14 mouse cellular contexts compared by ENCODE assay signal in the genomic region with DNA sequence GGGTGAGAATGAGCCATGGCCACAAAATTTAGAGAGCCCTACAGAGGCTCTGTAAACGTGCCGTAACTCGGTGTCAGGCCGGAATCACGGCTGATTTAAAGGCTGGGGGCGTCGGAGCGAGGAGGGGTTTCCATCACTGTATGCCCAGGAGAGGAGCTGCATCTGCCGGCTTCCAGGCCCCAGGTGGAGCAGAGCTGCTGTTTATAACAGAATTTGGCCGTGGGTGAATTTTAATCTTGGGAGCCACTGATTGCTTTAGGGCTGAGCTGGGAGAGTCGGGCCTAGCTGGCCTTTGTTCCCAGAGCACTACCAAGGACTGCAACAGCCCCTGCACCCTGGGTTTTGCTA.
DNase-seq lines count a peak whose midpoint lies in the region; ATAC-seq lines count a peak whose summit lies in the region.
"Had no signal": no experiment of that assay in that cellular context is flagged by ENCODE, and none has a peak within 500 bp of the region (broad histone marks: within the 10 kb centered on the region; RNA-seq: fewer than 3 reads in every experiment).

No protein-coding gene starts in this region.

- WGBS in forebrain, embryonic 10.5 days = 80% methylated on average over 11 of the region's 11 CpGs
- 67% methylated on average over 11 of the region's 11 CpGs for WGBS in forebrain, embryonic 15.5 days
- WGBS in limb, embryonic 15.5 days = 28% methylated on average over 11 of the region's 11 CpGs

- peaks cover 20% of the 10 kb centered on the region for H3K4me1 ChIP-seq in forebrain, embryonic 10.5 days
- H3K4me1 ChIP-seq in forebrain, embryonic 15.5 days = peaks cover 17% of the 10 kb centered on the region
- H3K4me1 ChIP-seq in limb, embryonic 15.5 days = peaks cover 34% of the 10 kb centered on the region

- H3K4me2 ChIP-seq in forebrain, embryonic 15.5 days (replicated peaks) = no peak overlapping the region
- H3K4me2 ChIP-seq in limb, embryonic 15.5 days = no peak overlapping the region

- H3K4me3 ChIP-seq in forebrain, embryonic 10.5 days = no peak overlapping the region
- H3K4me3 ChIP-seq in forebrain, embryonic 15.5 days = no peak overlapping the region
- no peak overlapping the region for H3K4me3 ChIP-seq in limb, embryonic 15.5 days
- H3K4me3 ChIP-seq: heart, adult 2 months; left cerebral cortex, adult 2 months had no signal

- ATAC-seq in forebrain, embryonic 15.5 days (replicated peaks) = no peak
- ATAC-seq in limb, embryonic 15.5 days (ENCODE audit: insufficient number of reproducible peaks, low FRiP score, low TSS enrichment, low read depth) = no peak

- H3K9ac ChIP-seq in forebrain, embryonic 15.5 days (replicated peaks) = no peak overlapping the region
- no peak overlapping the region for H3K9ac ChIP-seq in limb, embryonic 15.5 days

- DNase-seq in forebrain, embryonic 10.5 days (ENCODE audit: extremely low spot score, low spot score) = no peak
- DNase-seq in retina, postnatal 1 day = peak; percentile 23
- no peak for DNase-seq in retina, embryonic 14.5 days (ENCODE audit: low spot score)
- DNase-seq in ovary, postnatal 36 days (ENCODE audit: low spot score) = no peak
- no peak for DNase-seq in thymus, postnatal 4 days
- no peak for DNase-seq in frontal cortex, adult 2 months (ENCODE audit: extremely low spot score in 1 of 2, low spot score in 1 of 2)
- DNase-seq: cerebellum, adult 2 months; heart, adult 2 months; lung, adult 2 months; spleen, adult 18-20 months; thymus, adult 18-20 months had no signal

- peaks cover 12% of the 10 kb centered on the region for H3K9me3 ChIP-seq in forebrain, embryonic 10.5 days
- H3K9me3 ChIP-seq in forebrain, embryonic 15.5 days = no peaks in the 10 kb centered on the region
- H3K9me3 ChIP-seq in limb, embryonic 15.5 days = no peaks in the 10 kb centered on the region

- no peaks in the 10 kb centered on the region for H3K36me3 ChIP-seq in forebrain, embryonic 10.5 days (replicated peaks)
- no peaks in the 10 kb centered on the region for H3K36me3 ChIP-seq in forebrain, embryonic 15.5 days
- no peaks in the 10 kb centered on the region for H3K36me3 ChIP-seq in limb, embryonic 15.5 days

- no peaks in the 10 kb centered on the region for H3K27me3 ChIP-seq in forebrain, embryonic 10.5 days (ENCODE audit: poor library complexity, severe bottlenecking)
- H3K27me3 ChIP-seq in forebrain, embryonic 15.5 days = no peaks in the 10 kb centered on the region
- no peaks in the 10 kb centered on the region for H3K27me3 ChIP-seq in limb, embryonic 15.5 days

- peak overlapping the region; percentile 59; the same call in 1 of the 2 replicates for H3K27ac ChIP-seq in forebrain, embryonic 10.5 days
- H3K27ac ChIP-seq in forebrain, embryonic 15.5 days (replicated peaks) = no peak overlapping the region
- peak overlapping the region; percentile 47; the same call in 1 of the 2 replicates for H3K27ac ChIP-seq in limb, embryonic 15.5 days
- H3K27ac ChIP-seq: heart, adult 2 months; left cerebral cortex, adult 2 months had no signal
